Mouse (Mus musculus) lung, adult 10 weeks (tissue): ENCODE measurements around the gene Ddb1. TPM values are rescaled to one million over a fixed set of nuclear protein-coding genes. Genes with fewer than 3 reads are reported as not detected.

Experiments
- polyA plus RNA-seq: library from polyadenylated mRNA; stranded (reverse); fragments of 350-450 nt; fragmentation: Illumina TruSeq; extraction: RNeasy Lipid Tissue Mini Kit (QIAGEN cat#74804); gene quantifications from one replicate; pipeline ENCODE4 v1.2.3, GENCODE M21; 2014; ENCODE audit warnings: low read depth, low replicate concordance; ENCODE audit not compliant: insufficient read depth

Gene Ddb1
- 93.9 TPM for polyA plus RNA-seq

GRCm38 (mm10) chr19:10605293-10605900 is at the start of gene Ddb1, which contains the start of gene Tkfc:
TSS of gene Ddb1 (plus strand) at chr19:10605327.
TSS of gene Tkfc (minus strand) at chr19:10605654.

GRCm38 (mm10) chr19:10555624-10556510 is 49.3 kb upstream of the Ddb1 start, which contains the start of gene Tmem216:
TSS of gene Tmem216 (minus strand) at chr19:10556238.

GRCm38 (mm10) chr19:10576690-10577561 is 28.2 kb upstream of the Ddb1 start, which contains the start of the genes Cyb561a3 and Tmem138:
TSS of gene Cyb561a3 (plus strand) at chr19:10577172.
TSS of gene Tmem138 (minus strand) at chr19:10577362.

GRCm38 (mm10) chr19:10634106-10634871 is 29.2 kb downstream of the Ddb1 start, which contains the start of gene Vwce:
TSS of gene Vwce (plus strand) at chr19:10634213.

GRCm38 (mm10) chr19:10677915-10678771 is 73.0 kb downstream of the Ddb1 start, which contains the start of gene Pga5:
TSS of gene Pga5 (minus strand) at chr19:10678071.

Other genes starting within 250 kb of the Ddb1 start
- gene Syt7, start 216.2 kb upstream of the Ddb1 start, polyA plus RNA-seq = 3.7 TPM
- gene Lrrc10b, start 147.9 kb upstream of the Ddb1 start, polyA plus RNA-seq = 10.1 TPM
- 4.4 TPM for gene Ppp1r32, start 122.4 kb upstream of the Ddb1 start, polyA plus RNA-seq
- 20.6 TPM for gene Cpsf7, start 80.1 kb upstream of the Ddb1 start, polyA plus RNA-seq
- 40.3 TPM for gene Sdhaf2, start 79.2 kb upstream of the Ddb1 start, polyA plus RNA-seq
- gene Tmem216, start 49.1 kb upstream of the Ddb1 start, polyA plus RNA-seq = 16.3 TPM
- 37.7 TPM for gene Cyb561a3, start 28.2 kb upstream of the Ddb1 start, polyA plus RNA-seq
- gene Tmem138, start 28.0 kb upstream of the Ddb1 start, polyA plus RNA-seq = 10.1 TPM
- 4.0 TPM for gene Tkfc, start 327 bp downstream of the Ddb1 start, polyA plus RNA-seq
- not detected for gene Vwce, start 28.9 kb downstream of the Ddb1 start, polyA plus RNA-seq
- not detected for gene Pga5, start 72.7 kb downstream of the Ddb1 start, polyA plus RNA-seq
- 14.1 TPM for gene Vps37c, start 83.4 kb downstream of the Ddb1 start, polyA plus RNA-seq
- 2.3 TPM for gene Cd5, start 133.7 kb downstream of the Ddb1 start, polyA plus RNA-seq
- gene Cd6, start 224.7 kb downstream of the Ddb1 start, polyA plus RNA-seq = 1.6 TPM
- 9.9 TPM for gene Slc15a3, start 234.4 kb downstream of the Ddb1 start, polyA plus RNA-seq